Mouse (Mus musculus) CH12.LX (cell line): ENCODE results near the gene H2-M10.2. TPM values are rescaled to one million over a fixed set of nuclear protein-coding genes. Genes with fewer than 3 reads are reported as not detected.

Source experiments
- DNase-seq: peaks from one replicate; pipeline ENCODE4 v3.0.0-alpha.2; 2013; ENCODE audit errors: extremely low read depth
- H3K27ac ChIP-seq: 2 replicates; pipeline ENCODE4 v1.5.1; 2012; ENCODE audit warnings: low read depth, mild to moderate bottlenecking, control low read depth, moderate library complexity; ENCODE audit not compliant: insufficient read depth
- H3K27me3 ChIP-seq: replicated peaks from 2 replicates; pipeline ENCODE3; 2012; ENCODE audit warnings: inconsistent platforms
- H3K36me3 ChIP-seq, 2 experiments: replicated peaks in 1 of 2; 2 replicates each; pipeline versions ENCODE3 to v1.6.1; 2012; ENCODE audit warnings: inconsistent platforms in 1 of 2, low read length in 1 of 2, mild to moderate bottlenecking in 1 of 2, mixed read lengths in 1 of 2, moderate library complexity in 1 of 2; ENCODE audit not compliant: control insufficient read depth in 1 of 2, insufficient read depth in 1 of 2
- H3K4me1 ChIP-seq, 2 experiments: 2 replicates each; pipeline ENCODE4 v1.6.1; 2012; ENCODE audit warnings: inconsistent platforms in 1 of 2, moderate library complexity in 1 of 2; ENCODE audit not compliant: insufficient read depth in 2 of 2, control insufficient read depth in 1 of 2
- H3K4me2 ChIP-seq: 2 replicates; pipeline ENCODE4 v1.6.1; 2012; ENCODE audit warnings: low read depth, mild to moderate bottlenecking, control low read depth; ENCODE audit not compliant: poor library complexity, insufficient read depth, severe bottlenecking
- H3K4me3 ChIP-seq, 3 experiments: fragments of 150-350 bp in 1 of 3; sonication (generic) in 1 of 3; replicated peaks in 1 of 3; 2 replicates each; pipeline versions ENCODE3 to v1.5.1; 2011 to 2012; ENCODE audit warnings: low read depth in 2 of 3, low read length in 2 of 3, mild to moderate bottlenecking in 2 of 3, moderate library complexity in 2 of 3, control low read depth in 1 of 3, improper control_type of control experiment in 1 of 3, inconsistent platforms in 1 of 3, mixed read lengths in 1 of 3; ENCODE audit not compliant: poor library complexity in 1 of 3
- H3K79me2 ChIP-seq: replicated peaks from 2 replicates; pipeline ENCODE4 v1.6.1; 2012; ENCODE audit warnings: mild to moderate bottlenecking, moderate library complexity; ENCODE audit not compliant: control insufficient read depth, poor library complexity, insufficient read depth, severe bottlenecking; ENCODE audit errors: extremely low read depth
- H3K9ac ChIP-seq: 2 replicates; pipeline ENCODE4 v1.6.1; 2012; ENCODE audit warnings: low read depth, mild to moderate bottlenecking, control low read depth, moderate library complexity; ENCODE audit not compliant: insufficient read depth
- H3K9me3 ChIP-seq: replicated peaks from 2 replicates; pipeline ENCODE3; 2012; ENCODE audit warnings: low read length, inconsistent platforms, mixed read lengths
- BHLHE40 ChIP-seq: IDR thresholded peaks from 2 replicates; pipeline ENCODE4 v1.6.1; 2011; ENCODE audit warnings: mild to moderate bottlenecking, low read depth, low read length, improper control_type of control experiment
- CHD2 ChIP-seq: IDR thresholded peaks from 2 replicates; pipeline ENCODE4 v1.6.1; 2011; ENCODE audit warnings: low read length, improper control_type of control experiment
- CTCF ChIP-seq, 2 experiments: IDR thresholded peaks in 1 of 2; conservative IDR thresholded peaks in 1 of 2; 2 replicates each; pipeline ENCODE4 v1.5.1; 2011 to 2012; ENCODE audit warnings: low read depth in 2 of 2, low read length in 2 of 2, improper control_type of control experiment in 1 of 2, inconsistent platforms in 1 of 2, mild to moderate bottlenecking in 1 of 2, moderate library complexity in 1 of 2
- E2F4 ChIP-seq: IDR thresholded peaks from 2 replicates; pipeline ENCODE4 v1.6.1; 2011; ENCODE audit warnings: low read depth, low read length, improper control_type of control experiment; ENCODE audit not compliant: insufficient replicate concordance
- ELF1 ChIP-seq: IDR thresholded peaks from 2 replicates; pipeline ENCODE4 v1.6.1; 2014; ENCODE audit warnings: low read depth, mild to moderate bottlenecking, inconsistent platforms, low read length, improper control_type of control experiment
- HCFC1 ChIP-seq: IDR thresholded peaks from 2 replicates; pipeline ENCODE4 v1.6.1; 2012; ENCODE audit warnings: low read depth, mild to moderate bottlenecking, inconsistent platforms, low read length, improper control_type of control experiment
- IRF4 ChIP-seq: IDR thresholded peaks from 2 replicates; pipeline ENCODE4 v1.6.1; 2014; ENCODE audit warnings: low read depth, mild to moderate bottlenecking, inconsistent platforms, low read length, improper control_type of control experiment
- KAT2A ChIP-seq: IDR thresholded peaks from 2 replicates; pipeline ENCODE4 v1.6.1; 2012; ENCODE audit warnings: low read length, improper control_type of control experiment, inconsistent platforms; ENCODE audit not compliant: insufficient replicate concordance
- MAZ ChIP-seq: IDR thresholded peaks from 2 replicates; pipeline ENCODE4 v1.6.1; 2012; ENCODE audit warnings: low read depth, mild to moderate bottlenecking, inconsistent platforms, low read length, improper control_type of control experiment, moderate library complexity
- MEF2A ChIP-seq: IDR thresholded peaks from 2 replicates; pipeline ENCODE4 v1.6.1; 2014; ENCODE audit warnings: low read depth, mild to moderate bottlenecking, inconsistent platforms, low read length, improper control_type of control experiment, borderline replicate concordance
- MXI1 ChIP-seq: IDR thresholded peaks from 2 replicates; pipeline ENCODE4 v1.6.1; 2011; ENCODE audit warnings: mild to moderate bottlenecking, low read depth, low read length, improper control_type of control experiment
- MYC ChIP-seq: IDR thresholded peaks from 2 replicates; pipeline ENCODE4 v1.6.1; 2011; ENCODE audit warnings: low read depth, mild to moderate bottlenecking, improper control_type of control experiment, low read length
- NELFE ChIP-seq: IDR thresholded peaks from 2 replicates; pipeline ENCODE4 v1.6.1; 2011; ENCODE audit warnings: low read depth, low read length, improper control_type of control experiment
- NRF1 ChIP-seq: IDR thresholded peaks from 2 replicates; pipeline ENCODE4 v1.6.1; 2014; ENCODE audit warnings: low read depth, mild to moderate bottlenecking, inconsistent platforms, low read length, improper control_type of control experiment, moderate library complexity
- POLR2A ChIP-seq: IDR thresholded peaks from 2 replicates; pipeline ENCODE4 v1.6.1; 2011; ENCODE audit warnings: low read depth, mild to moderate bottlenecking, improper control_type of control experiment, low read length
- SIN3A ChIP-seq: IDR thresholded peaks from 2 replicates; pipeline ENCODE4 v1.6.1; 2012; ENCODE audit warnings: low read length, improper control_type of control experiment, inconsistent platforms
- TBP ChIP-seq: conservative IDR thresholded peaks from 2 replicates; pipeline ENCODE4 v1.6.1; 2011; ENCODE audit warnings: low read depth, low read length, improper control_type of control experiment
- USF1 ChIP-seq: IDR thresholded peaks from 2 replicates; pipeline ENCODE4 v1.6.1; 2014; ENCODE audit warnings: low read depth, mild to moderate bottlenecking, inconsistent platforms, low read length, improper control_type of control experiment
- USF2 ChIP-seq: conservative IDR thresholded peaks from 2 replicates; pipeline ENCODE4 v1.6.1; 2011; ENCODE audit warnings: low read depth, low read length, improper control_type of control experiment
- ZC3H11A ChIP-seq: IDR thresholded peaks from 2 replicates; pipeline ENCODE4 v1.6.1; 2012; ENCODE audit warnings: low read depth, mild to moderate bottlenecking, inconsistent platforms, low read length, improper control_type of control experiment
- dilution Hi-C: fragments of 300-500 bp; cut with MboI; formaldehyde crosslinking; loops from 2 replicates; pipeline ENCODE4 v1.14.3; 2020; ENCODE audit warnings: low sequenced_read_pairs; ENCODE audit not compliant: extremely low pct_unique_long_range_greater_than_20kb, extremely low pct_ligation_motif_present
- in situ Hi-C: fragments of 300-500 bp; cut with MboI; formaldehyde crosslinking; loops from 3 replicates; pipeline ENCODE4 v1.14.3; 2019; ENCODE audit warnings: low sequenced_read_pairs, low pct_ligation_motif_present, low pct_unique_long_range_greater_than_20kb, mixed read lengths
- polyA plus RNA-seq: library from polyadenylated mRNA; unstranded; fragments of >175 nt; gene quantifications from 2 replicates; pipeline ENCODE4 v1.2.1, GENCODE M21; 2012; ENCODE audit warnings: low read depth; ENCODE audit not compliant: insufficient read length
- total RNA-seq, 2 experiments: library from RNA; depleted of rRNA; stranded (reverse); fragments of 300-350 nt in 1 of 2; fragments of >200 nt in 1 of 2; gene quantifications; 2 replicates each; pipeline ENCODE4 v1.2.3; 2012 to 2014

The H2-M10.2 gene
- total and polyA plus RNA-seq, 3 experiments, result 6.0 TPM; not detected in 2

DNA sequence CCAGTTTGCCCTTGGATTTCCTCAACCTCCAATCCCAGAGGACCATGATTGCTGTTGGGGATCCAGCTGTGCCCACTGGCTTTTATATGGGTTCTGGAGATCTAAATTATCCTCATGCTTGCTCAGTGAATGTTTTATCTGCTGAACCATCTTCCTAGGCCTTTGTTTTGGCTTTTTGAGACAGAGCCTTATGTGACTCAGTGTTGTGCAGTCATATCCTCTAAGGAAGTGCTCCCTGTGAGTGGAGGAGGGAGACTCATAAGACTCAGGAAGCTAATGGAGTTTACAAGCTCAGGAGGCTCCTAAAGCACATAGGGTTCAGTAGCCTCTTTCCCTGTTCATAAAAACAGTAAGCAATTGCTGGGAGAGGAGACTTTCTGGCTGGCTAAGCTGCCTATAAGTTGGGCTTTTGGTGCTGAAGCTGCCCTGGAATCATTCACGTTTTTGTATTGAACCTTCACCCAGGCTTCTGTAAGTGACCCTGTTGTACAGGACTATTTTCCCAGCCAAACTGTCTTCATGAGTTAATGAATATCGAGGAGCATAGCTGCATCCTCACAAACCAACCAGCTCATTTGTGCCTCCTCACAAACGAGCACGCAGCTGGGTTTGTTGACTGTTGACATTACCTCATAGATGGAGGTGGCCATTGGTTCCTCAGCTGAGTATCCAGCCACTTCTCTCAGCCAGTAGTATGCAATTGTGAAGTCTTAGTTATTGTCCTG is 4.6 kb downstream of the H2-M10.2 start:
- H3K9me3 ChIP-seq, result no peaks in the 10 kb centered on the region
- TF ChIP-seq MEF2A (no peak), MYC (no peak), POLR2A (no peak), TBP (no peak), CHD2 (no peak), E2F4 (no peak), BHLHE40 (no peak), MAZ (no peak), SIN3A (no peak), USF2 (no peak), CTCF (conservative IDR thresholded peaks at IDR 0.05 in 1 of 2, IDR thresholded peaks at IDR 0.05 in 1 of 2; ENCODE audit: low read depth in 2 of 2, low read length in 2 of 2) (no peak), ZC3H11A (no peak), HCFC1 (no peak), NRF1 (no peak), KAT2A (no peak), IRF4 (no peak), MXI1 (no peak), ELF1 (no peak)
- peaks cover 21 to 44% of the 10 kb centered on the region in 2 experiments for H3K36me3 ChIP-seq
- H3K27me3 ChIP-seq, result no peaks in the 10 kb centered on the region
- H3K27ac ChIP-seq, result no peak overlapping the region
- in situ Hi-C loops, result no loop called here
- H3K4me3 ChIP-seq, result no peak overlapping the region
- peaks cover 5% of the 10 kb centered on the region; the same call in 1 of the 2 replicates for H3K79me2 ChIP-seq
- no peaks in the 10 kb centered on the region for H3K4me1 ChIP-seq
- no peak overlapping the region for H3K4me2 ChIP-seq
- no peak overlapping the region for H3K9ac ChIP-seq
- dilution Hi-C loops, result no loop called here
- DNase-seq, result no peak

DNA sequence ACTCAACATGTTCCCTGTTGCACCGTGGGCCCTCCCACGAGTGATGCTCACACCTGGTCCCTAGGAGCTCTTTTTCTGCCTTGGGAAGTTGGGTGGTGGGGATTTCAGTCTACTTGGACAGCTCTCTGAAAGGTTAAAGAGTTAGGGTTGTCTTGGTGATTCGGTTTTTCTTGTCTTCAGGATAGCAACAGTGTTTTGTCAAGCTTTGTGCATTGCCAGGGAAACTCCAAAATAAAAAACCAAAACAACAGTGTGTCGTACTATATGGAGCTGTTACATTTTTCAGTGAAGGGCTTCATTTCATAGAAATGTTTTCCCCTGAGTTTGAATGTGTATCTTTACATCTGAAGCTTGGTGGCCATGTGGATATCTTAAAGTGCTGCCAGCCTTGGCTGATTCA is 11.5 kb downstream of the H2-M10.2 start:
- Histone ChIP-seq H3K4me2 (peak overlapping the region; percentile 17), H3K9me3 (peaks cover 2% of the 10 kb centered on the region), H3K4me1 (peaks cover 4 to 40% of the 10 kb centered on the region in 2 experiments), H3K4me3 (no peak overlapping the region), H3K79me2 (peaks cover 50% of the 10 kb centered on the region), H3K9ac (0 out of 2 replicates have a peak overlapping the region, but pooled peaks have one; percentile 25), H3K27me3 (no peaks in the 10 kb centered on the region), H3K36me3 (peaks cover 19 to 50% of the 10 kb centered on the region in 2 experiments), H3K27ac (no peak overlapping the region)
- DNase-seq, result no peak
- in situ Hi-C loops, result no loop called here
- TF ChIP-seq NELFE (no peak), CTCF (conservative IDR thresholded peaks at IDR 0.05 in 1 of 2, IDR thresholded peaks at IDR 0.05 in 1 of 2; ENCODE audit: low read depth in 2 of 2, low read length in 2 of 2) (no peak), USF1 (no peak), BHLHE40 (no peak)
- dilution Hi-C loops, result no loop called here
